Mouse (Mus musculus) heart, postnatal 0 days (tissue): ENCODE data around the gene Ift122. TPM values are rescaled to one million over a fixed set of nuclear protein-coding genes. Genes with fewer than 3 reads are reported as not detected.
A peak's percentile ranks its signal among the peaks of the same experiment; 100 is the strongest.

ENCODE experiments used
- ATAC-seq: fragments of 200-750 bp; cut with Nextera tagmentation; 2 replicates; pipeline ENCODE4 v1.8.0; 2017; ENCODE audit warnings: low read depth, moderate number of reproducible peaks, moderate library complexity; ENCODE audit not compliant: insufficient read depth
- DNase-seq: peaks from one replicate; pipeline ENCODE4 v3.0.0-alpha.2; 2016; ENCODE audit warnings: low spot score
- H3K27ac ChIP-seq: fragments of 300-500 bp; sonication (generic); 2 replicates; pipeline ENCODE4 v1.5.1; 2014; ENCODE audit warnings: low read depth, mild to moderate bottlenecking
- H3K27me3 ChIP-seq: fragments of 300-500 bp; sonication (generic); 2 replicates; pipeline ENCODE4 v1.6.1; 2014; ENCODE audit warnings: low read length, mixed read lengths; ENCODE audit not compliant: control insufficient read depth, insufficient read depth
- H3K36me3 ChIP-seq: fragments of 300-500 bp; sonication (generic); replicated peaks from 2 replicates; pipeline ENCODE4 v1.6.1; 2014; ENCODE audit warnings: low read length, mixed read lengths; ENCODE audit not compliant: control insufficient read depth, insufficient read depth
- H3K4me1 ChIP-seq: fragments of 300-500 bp; sonication (generic); 2 replicates; pipeline ENCODE4 v1.6.1; 2014; ENCODE audit warnings: antibody characterized with exemption; ENCODE audit not compliant: control insufficient read depth, insufficient read depth
- H3K4me2 ChIP-seq: fragments of 300-500 bp; sonication (generic); 2 replicates; pipeline ENCODE4 v1.6.1; 2014; ENCODE audit warnings: low read depth, mild to moderate bottlenecking, low read length, moderate library complexity
- H3K4me3 ChIP-seq: fragments of 300-500 bp; sonication (generic); 2 replicates; pipeline ENCODE4 v1.5.1; 2014; ENCODE audit warnings: low read depth, low read length
- H3K9ac ChIP-seq: fragments of 300-500 bp; sonication (generic); replicated peaks from 2 replicates; pipeline ENCODE4 v1.6.1; 2014; ENCODE audit warnings: low read depth, low read length, mixed read lengths
- H3K9me3 ChIP-seq: fragments of 300-500 bp; sonication (generic); replicated peaks from 2 replicates; pipeline ENCODE4 v1.6.1; 2016; ENCODE audit warnings: low read length; ENCODE audit not compliant: control insufficient read depth
- CTCF ChIP-seq: IDR thresholded peaks from 2 replicates; pipeline ENCODE4 v1.5.1; 2016; ENCODE audit warnings: antibody characterized with exemption, control low read depth, low read depth
- EP300 ChIP-seq: IDR thresholded peaks from 2 replicates; pipeline ENCODE4 v1.6.1; 2016; ENCODE audit warnings: antibody characterized with exemption, low read depth
- WGBS: fragments of 180-500 bp; shearing (Covaris S2); extraction: QIAGEN DNeasy Blood & Tissue Kit; methylation state at CpG from one replicate; pipeline ENCODE4 v1.1.7; 2014; 5-methylcytosine and 5-hydroxymethylcytosine counted together
- polyA plus RNA-seq: library from polyadenylated mRNA; unstranded; fragments of >200 nt; fragmentation: Nextera tagmentation; extraction: Ambion mirVana; gene quantifications from 2 replicates; pipeline ENCODE4 v1.2.1, GENCODE M21; 2015
- total RNA-seq: library from RNA; depleted of rRNA; stranded (reverse); fragments of >200 nt; gene quantifications from 2 replicates; pipeline ENCODE4 v1.2.3, GENCODE M21; 2014; ENCODE audit warnings: low replicate concordance

Gene Ift122
- total and polyA plus RNA-seq, 2 experiments from 2014 or later: 13.5 to 25.8 TPM

DNA sequence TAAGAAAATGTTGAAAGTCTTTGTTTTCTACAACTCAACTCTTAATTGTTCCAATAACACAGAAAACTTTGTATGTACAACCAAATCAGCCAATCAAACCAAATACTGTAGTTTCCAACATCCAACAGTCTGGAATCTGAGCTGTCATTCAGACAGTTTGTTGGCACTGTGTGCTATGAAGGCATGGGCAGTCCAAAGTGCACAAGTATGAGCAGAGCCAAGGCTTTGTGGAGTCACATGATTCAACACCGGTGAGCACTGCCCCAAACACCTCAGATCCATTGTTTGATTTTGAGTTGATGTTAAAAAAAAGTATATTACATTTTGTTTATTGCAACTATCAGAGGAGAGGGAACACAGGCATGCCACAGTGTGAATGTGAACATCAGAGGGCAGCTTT is 87.3 kb downstream of the Ift122 start:
- Histone ChIP-seq H3K4me1 (peaks cover 22% of the 10 kb centered on the region), H3K9ac (no peak overlapping the region), H3K27ac (no peak overlapping the region), H3K27me3 (no peaks in the 10 kb centered on the region), H3K36me3 (no peaks in the 10 kb centered on the region), H3K4me3 (no peak overlapping the region), H3K4me2 (no peak overlapping the region), H3K9me3 (0 out of 2 replicates have a peak, but pooled peaks cover 6% of the 10 kb centered on the region)
- DNase-seq (no peak), ATAC-seq (no peak)
- WGBS: 42% methylated on average over 1 of the region's 1 CpGs
- no peak for TF ChIP-seq CTCF
- no peak for TF ChIP-seq EP300

DNA sequence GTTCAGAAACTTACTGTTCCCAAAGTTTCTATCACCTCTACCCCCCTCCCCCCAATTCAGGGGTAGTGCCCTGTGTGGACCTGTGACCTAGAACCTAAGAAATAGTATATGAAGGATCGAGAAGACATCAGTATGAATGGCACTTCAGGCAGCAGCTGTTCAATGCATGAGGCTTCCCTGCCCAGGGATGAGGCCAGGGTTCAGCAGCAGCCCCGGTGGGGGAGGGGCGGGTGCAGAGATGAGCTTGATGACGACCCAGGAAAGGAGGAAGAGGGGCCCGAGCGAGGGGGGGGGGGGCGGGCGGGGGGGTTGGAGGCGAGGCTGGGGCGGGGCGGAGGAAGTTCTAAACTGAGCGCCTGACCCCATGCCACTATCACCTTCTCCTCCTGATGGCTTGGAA is 87.9 kb downstream of the Ift122 start:
- no peak for ATAC-seq

DNA sequence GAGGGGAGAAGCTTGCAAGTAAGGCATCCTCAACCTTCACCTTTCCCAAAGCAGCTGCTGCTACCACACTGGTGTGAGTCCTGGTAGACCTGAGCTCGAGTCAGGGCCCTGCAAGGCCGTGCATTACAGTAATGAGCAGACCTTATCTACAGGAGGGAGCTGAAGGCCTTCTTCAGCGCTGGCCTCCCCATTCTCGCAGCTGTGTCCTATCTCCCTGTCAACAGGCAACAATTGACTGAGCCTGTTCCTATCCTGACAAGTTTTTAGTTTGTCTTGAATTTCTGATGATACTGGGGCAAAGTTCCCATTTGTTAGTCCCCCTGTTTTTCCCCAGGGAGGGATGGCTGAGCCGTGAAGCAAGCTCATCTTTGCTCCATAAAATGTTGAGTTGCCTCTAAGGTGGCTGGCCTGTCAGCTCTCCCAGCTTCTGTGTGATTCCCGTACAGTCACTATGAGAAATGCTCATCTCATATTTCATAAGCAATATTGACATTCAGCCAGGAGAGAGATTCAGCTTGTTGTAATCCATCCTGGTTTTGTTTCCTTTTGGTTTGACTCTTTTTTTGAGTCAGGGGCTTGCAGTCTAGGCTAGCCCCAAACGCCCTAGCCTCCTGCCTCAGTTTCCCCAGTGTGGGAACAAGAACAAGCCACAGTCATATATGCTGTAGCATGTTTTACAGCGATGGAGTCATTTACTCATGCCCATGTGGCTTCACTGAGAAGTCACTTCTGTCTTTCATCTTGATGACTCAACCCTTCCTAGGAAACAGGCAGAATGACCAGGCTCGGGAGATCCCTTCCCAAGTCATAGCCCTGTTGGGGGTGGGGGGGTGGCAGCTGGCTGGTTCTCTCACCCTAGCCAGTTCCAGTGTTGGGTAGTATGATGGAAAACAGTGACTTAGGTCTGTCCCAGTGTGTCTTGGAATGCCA is 90.5 kb downstream of the Ift122 start:
- Histone ChIP-seq H3K9ac (no peak overlapping the region), H3K9me3 (no peaks in the 10 kb centered on the region), H3K4me3 (no peak overlapping the region), H3K27ac (no peak overlapping the region), H3K4me1 (peaks cover 31% of the 10 kb centered on the region), H3K4me2 (no peak overlapping the region), H3K36me3 (no peaks in the 10 kb centered on the region), H3K27me3 (no peaks in the 10 kb centered on the region)
- no peak for TF ChIP-seq EP300
- no peak for TF ChIP-seq CTCF
- 43% methylated on average over 9 of the region's 9 CpGs for WGBS
- ATAC-seq (0 out of 2 replicates have a peak, but pooled peaks have one; percentile 17), DNase-seq (no peak)

More for the DNA sequence above, 87.9 kb downstream of the Ift122 start:
- Histone ChIP-seq H3K36me3 (no peaks in the 10 kb centered on the region), H3K4me3 (no peak overlapping the region), H3K9ac (no peak overlapping the region), H3K4me1 (peaks cover 22% of the 10 kb centered on the region), H3K27me3 (no peaks in the 10 kb centered on the region), H3K27ac (no peak overlapping the region), H3K9me3 (0 out of 2 replicates have a peak, but pooled peaks cover 6% of the 10 kb centered on the region), H3K4me2 (no peak overlapping the region)
- no peak for TF ChIP-seq EP300
- TF ChIP-seq CTCF: no peak
- WGBS: 6% methylated on average over 8 of the region's 12 CpGs
- DNase-seq: no peak

DNA sequence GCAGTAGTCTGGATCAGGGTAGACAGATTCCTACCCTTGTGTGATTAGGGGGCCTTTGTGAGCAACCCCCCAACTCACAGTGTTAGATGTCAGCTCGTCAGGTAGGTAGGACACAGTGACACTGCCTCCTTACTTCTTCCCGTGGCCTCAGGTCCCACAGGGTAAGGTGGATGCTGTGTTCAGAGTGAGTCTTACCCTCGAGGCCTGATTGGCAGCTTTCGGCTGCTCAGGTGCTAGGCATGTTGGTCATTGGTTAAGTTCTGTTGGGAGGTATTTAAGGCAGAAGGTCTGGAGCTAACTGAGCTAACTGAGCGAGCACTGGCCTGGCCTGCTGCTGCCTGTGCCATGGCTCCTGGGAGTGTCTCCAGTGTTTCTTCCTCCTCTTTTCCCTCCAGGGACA is 91.4 kb downstream of the Ift122 start, which contains the start of gene H1foo:
TSS of gene H1foo (plus strand) at position 301 of the 400 bp plus-strand sequence.
- no peak within 1 kb of the TSS for H3K4me2 ChIP-seq
- H3K4me1 ChIP-seq: peaks cover 31% of the 10 kb centered on the region
- no peak for TF ChIP-seq CTCF
- no peak for TF ChIP-seq EP300
- no peak within 1 kb of the TSS for H3K4me3 ChIP-seq
- no peak within 1 kb of the TSS for H3K27ac ChIP-seq
- 92% methylated on average over 5 of the region's 5 CpGs for WGBS
- no peaks in the 10 kb centered on the region for H3K36me3 ChIP-seq
- DNase-seq: no peak
- H3K27me3 ChIP-seq: no peaks in the 10 kb centered on the region
- no peak for ATAC-seq
- no peak within 1 kb of the TSS for H3K9ac ChIP-seq
- no peaks in the 10 kb centered on the region for H3K9me3 ChIP-seq

DNA sequence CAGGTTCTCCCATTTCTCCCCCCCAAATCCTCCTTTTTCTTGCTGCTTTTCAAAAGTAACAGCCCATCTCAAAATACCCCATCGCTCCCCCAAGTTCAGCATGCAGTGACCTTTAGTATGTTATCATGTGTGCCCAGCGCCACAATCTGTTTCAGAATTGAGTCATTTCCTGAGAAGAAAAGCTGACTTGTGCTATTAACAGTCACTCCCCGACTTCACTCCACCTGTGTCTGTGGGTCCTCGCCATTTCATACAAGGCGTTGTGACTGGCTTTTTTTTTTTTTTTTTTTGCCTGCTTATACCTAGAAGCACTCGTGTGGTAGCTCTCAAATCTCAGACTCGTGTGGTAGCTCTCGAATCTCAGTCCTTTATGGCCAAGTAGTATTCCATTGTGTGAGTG is 92.4 kb downstream of the Ift122 start:
- Histone ChIP-seq H3K27ac (no peak overlapping the region), H3K4me2 (no peak overlapping the region), H3K4me3 (no peak overlapping the region), H3K9me3 (no peaks in the 10 kb centered on the region), H3K4me1 (peaks cover 31% of the 10 kb centered on the region), H3K9ac (no peak overlapping the region), H3K27me3 (no peaks in the 10 kb centered on the region), H3K36me3 (no peaks in the 10 kb centered on the region)
- no peak for DNase-seq
- TF ChIP-seq EP300 (no peak), CTCF (no peak)
- 77% methylated on average over 8 of the region's 8 CpGs for WGBS
- no peak for ATAC-seq
